Mouse (Mus musculus) stomach, postnatal 0 days (tissue): ENCODE data around the gene Dcbld2. TPM values are rescaled to one million over a fixed set of nuclear protein-coding genes. Genes with fewer than 3 reads are reported as not detected.

Experiments used
- ATAC-seq: fragments of 200-750 bp; cut with Nextera tagmentation; 2 replicates; pipeline ENCODE4 v1.8.0; 2017; ENCODE audit not compliant: low FRiP score, low TSS enrichment
- DNase-seq: peaks from one replicate; pipeline ENCODE4 v3.0.0-alpha.2; 2016; ENCODE audit warnings: low spot score
- H3K27ac ChIP-seq: fragments of 300-500 bp; sonication (generic); replicated peaks from 2 replicates; pipeline ENCODE4 v1.5.1; 2014; ENCODE audit warnings: mild to moderate bottlenecking, control low read depth
- H3K27me3 ChIP-seq: fragments of 300-500 bp; sonication (generic); 2 replicates; pipeline ENCODE4 v1.6.1; 2014; ENCODE audit warnings: low read length; ENCODE audit not compliant: control insufficient read depth, insufficient read depth
- H3K36me3 ChIP-seq: fragments of 300-500 bp; sonication (generic); 2 replicates; pipeline ENCODE4 v1.6.1; 2014; ENCODE audit warnings: low read length, mixed read lengths; ENCODE audit not compliant: control insufficient read depth, insufficient read depth
- H3K4me1 ChIP-seq: fragments of 300-500 bp; sonication (generic); replicated peaks from 2 replicates; pipeline ENCODE4 v1.6.1; 2014; ENCODE audit warnings: antibody characterized with exemption; ENCODE audit not compliant: control insufficient read depth, insufficient read depth
- H3K4me2 ChIP-seq: fragments of 300-500 bp; sonication (generic); replicated peaks from 2 replicates; pipeline ENCODE4 v1.6.1; 2014; ENCODE audit warnings: low read depth, mild to moderate bottlenecking, control low read depth, moderate library complexity
- H3K4me3 ChIP-seq: fragments of 300-500 bp; sonication (generic); 2 replicates; pipeline ENCODE4 v1.5.1; 2014; ENCODE audit warnings: low read depth, low read length, control low read depth
- H3K9ac ChIP-seq: fragments of 300-500 bp; sonication (generic); 2 replicates; pipeline ENCODE4 v1.6.1; 2014; ENCODE audit warnings: mild to moderate bottlenecking, low read length, control low read depth, mixed read lengths
- H3K9me3 ChIP-seq: fragments of 300-500 bp; sonication (generic); 2 replicates; pipeline ENCODE4 v1.6.1; 2016; ENCODE audit warnings: low read length; ENCODE audit not compliant: control insufficient read depth
- CTCF ChIP-seq: IDR thresholded peaks from 2 replicates; pipeline ENCODE4 v1.5.1; 2016; ENCODE audit warnings: antibody characterized with exemption, low read depth, mild to moderate bottlenecking, moderate library complexity
- EP300 ChIP-seq: optimal IDR thresholded peaks from 2 replicates; pipeline ENCODE3; 2016; ENCODE audit warnings: antibody characterized with exemption
- WGBS: fragments of 180-500 bp; shearing (Covaris S2); extraction: QIAGEN DNeasy Blood & Tissue Kit; methylation state at CpG from one replicate; pipeline ENCODE4 v1.1.7; 2014; 5-methylcytosine and 5-hydroxymethylcytosine counted together
- polyA plus RNA-seq: library from polyadenylated mRNA; unstranded; fragments of >200 nt; fragmentation: Nextera tagmentation; extraction: Ambion mirVana; gene quantifications from 2 replicates; pipeline ENCODE4 v1.2.1, GENCODE M21; 2015

Dcbld2 gene
- polyA plus RNA-seq, 1 experiment from 2014 or later: 3.7 TPM

GRCm38 (mm10) chr16:58394156-58394555, 14.1 kb upstream of the Dcbld2 start:
- H3K27me3 ChIP-seq: no peaks in the 10 kb centered on the region
- no peak overlapping the region for H3K27ac ChIP-seq
- DNase-seq (no peak), ATAC-seq (no peak)
- no peaks in the 10 kb centered on the region for H3K36me3 ChIP-seq
- no peak overlapping the region for H3K4me2 ChIP-seq
- no peaks in the 10 kb centered on the region for H3K9me3 ChIP-seq
- H3K4me3 ChIP-seq: no peak overlapping the region
- no peak overlapping the region for H3K9ac ChIP-seq
- WGBS: 70% methylated on average over 5 of the region's 5 CpGs
- TF ChIP-seq EP300 (no peak), CTCF (no peak)
- no peaks in the 10 kb centered on the region for H3K4me1 ChIP-seq

DNA sequence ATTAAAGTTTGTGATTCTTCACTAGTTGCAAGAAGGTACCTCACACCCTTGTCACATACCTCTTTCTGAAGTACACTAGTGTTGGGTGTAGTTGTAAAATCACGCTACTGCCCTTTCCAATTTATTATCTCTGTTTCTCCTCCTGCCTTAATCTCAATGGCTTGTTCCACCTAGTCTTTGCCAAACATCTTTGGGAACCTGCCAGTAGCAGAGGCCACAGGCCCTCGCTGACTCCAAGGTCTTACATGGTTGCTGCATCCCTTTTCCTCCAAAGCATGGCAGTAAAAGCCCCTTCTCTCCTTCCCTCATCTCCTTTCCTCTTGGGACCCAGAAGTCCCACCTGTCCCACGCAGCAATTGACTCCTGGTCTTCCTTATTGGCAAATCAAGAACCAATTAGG, 9.6 kb upstream of the Dcbld2 start:
- DNase-seq (no peak), ATAC-seq (no peak)
- Histone ChIP-seq H3K27me3 (no peaks in the 10 kb centered on the region), H3K36me3 (no peaks in the 10 kb centered on the region), H3K4me1 (no peaks in the 10 kb centered on the region), H3K27ac (no peak overlapping the region), H3K4me2 (no peak overlapping the region), H3K4me3 (no peak overlapping the region), H3K9me3 (no peaks in the 10 kb centered on the region), H3K9ac (no peak overlapping the region)
- 72% methylated on average over 3 of the region's 3 CpGs for WGBS
- TF ChIP-seq EP300: no peak
- no peak for TF ChIP-seq CTCF

- no peak overlapping the region for H3K9ac ChIP-seq
- no peaks in the 10 kb centered on the region for H3K36me3 ChIP-seq
- H3K27me3 ChIP-seq: no peaks in the 10 kb centered on the region
- H3K4me2 ChIP-seq: no peak overlapping the region
- 61% methylated on average over 2 of the region's 2 CpGs for WGBS
- TF ChIP-seq CTCF: no peak
- no peak for TF ChIP-seq EP300
- H3K27ac ChIP-seq: no peak overlapping the region
- no peaks in the 10 kb centered on the region for H3K4me1 ChIP-seq
- H3K9me3 ChIP-seq: no peaks in the 10 kb centered on the region
- no peak overlapping the region for H3K4me3 ChIP-seq
- DNase-seq (no peak), ATAC-seq (no peak)
Measured at GRCm38 (mm10) chr16:58401079-58401478, 7.2 kb upstream of the Dcbld2 start.

DNA sequence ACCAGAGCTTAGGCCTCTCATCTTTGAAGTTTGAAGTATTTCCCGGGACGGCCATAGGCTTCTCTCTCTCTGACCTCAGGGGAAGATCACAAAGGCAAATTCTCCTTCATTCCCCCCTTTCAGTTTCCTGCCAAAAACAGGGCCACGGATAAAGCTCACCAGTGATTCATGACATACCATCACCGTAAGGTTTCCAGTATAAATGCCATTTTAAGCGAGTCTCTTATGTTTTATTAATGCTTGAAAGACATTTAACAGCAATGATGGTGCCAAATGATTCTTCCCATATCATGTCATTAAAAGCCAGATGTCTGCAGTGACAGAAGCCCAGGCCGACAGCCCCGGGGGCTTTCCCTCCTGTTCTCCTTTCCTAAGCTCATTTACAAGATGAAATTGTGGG, 3.6 kb upstream of the Dcbld2 start:
- ATAC-seq (no peak), DNase-seq (no peak)
- no peak overlapping the region for H3K4me3 ChIP-seq
- no peaks in the 10 kb centered on the region for H3K9me3 ChIP-seq
- H3K9ac ChIP-seq: no peak overlapping the region
- WGBS: 48% methylated on average over 7 of the region's 7 CpGs
- no peaks in the 10 kb centered on the region for H3K4me1 ChIP-seq
- no peak for TF ChIP-seq CTCF
- TF ChIP-seq EP300: no peak
- no peaks in the 10 kb centered on the region for H3K27me3 ChIP-seq
- H3K36me3 ChIP-seq: no peaks in the 10 kb centered on the region
- no peak overlapping the region for H3K4me2 ChIP-seq
- H3K27ac ChIP-seq: no peak overlapping the region

- Histone ChIP-seq H3K4me1 (no peaks in the 10 kb centered on the region), H3K4me3 (no peak overlapping the region), H3K27ac (no peak overlapping the region), H3K4me2 (no peak overlapping the region), H3K27me3 (no peaks in the 10 kb centered on the region), H3K9ac (no peak overlapping the region), H3K9me3 (no peaks in the 10 kb centered on the region), H3K36me3 (no peaks in the 10 kb centered on the region)
- TF ChIP-seq EP300 (no peak), CTCF (no peak)
- DNase-seq: no peak
- ATAC-seq: no peak
- 89% methylated on average over 4 of the region's 4 CpGs for WGBS
Measured at GRCm38 (mm10) chr16:58405271-58405670, 3.0 kb upstream of the Dcbld2 start.

DNA sequence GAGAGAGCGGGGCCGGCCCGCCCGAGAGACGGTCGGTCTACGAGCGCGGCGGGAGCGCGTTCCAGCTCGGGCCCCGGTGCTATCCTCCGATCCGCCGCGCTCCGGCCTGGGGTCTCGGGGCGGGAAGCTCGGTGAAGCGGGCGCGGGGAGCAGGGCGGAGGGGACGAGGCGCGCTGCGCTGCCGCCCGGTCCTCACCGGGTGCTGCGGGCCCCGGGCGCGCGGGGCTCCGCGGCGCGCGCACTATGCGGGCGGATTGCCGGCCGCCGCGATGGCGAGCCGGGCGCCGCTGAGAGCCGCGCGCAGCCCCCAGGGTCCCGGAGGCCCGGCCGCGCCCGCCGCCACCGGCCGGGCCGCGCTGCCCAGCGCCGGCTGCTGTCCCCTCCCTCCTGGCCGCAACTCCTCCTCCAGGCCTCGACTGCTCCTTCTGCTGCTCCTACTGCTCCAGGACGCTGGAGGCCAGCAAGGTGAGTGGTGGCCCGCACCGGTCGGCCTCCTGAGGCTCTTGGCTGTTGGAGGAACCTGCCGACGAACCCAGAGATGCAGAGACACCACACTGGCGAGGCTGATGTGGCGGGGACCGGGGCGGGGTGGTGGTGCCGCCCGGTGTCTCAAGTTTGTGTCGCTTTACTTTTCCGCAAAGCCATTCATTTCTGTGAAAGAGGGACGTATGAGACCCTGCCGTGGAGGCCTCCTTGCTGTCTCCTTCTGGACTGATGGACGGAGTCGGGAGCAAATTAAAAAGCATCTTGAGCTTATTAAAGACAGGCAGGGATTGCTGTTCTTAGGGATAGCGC, 441 bp downstream of the Dcbld2 start:
- Histone ChIP-seq H3K36me3 (no peaks in the 10 kb centered on the region), H3K9ac (peak overlapping the region; percentile 91), H3K27ac (peak overlapping the region; percentile 93), H3K4me2 (peak overlapping the region; percentile 88), H3K9me3 (no peaks in the 10 kb centered on the region), H3K4me3 (peak overlapping the region; percentile 88), H3K4me1 (no peaks in the 10 kb centered on the region), H3K27me3 (no peaks in the 10 kb centered on the region)
- DNase-seq: peak; percentile 54
- under 1% methylated on average over 40 of the region's 89 CpGs for WGBS
- TF ChIP-seq CTCF: peak; percentile 6; the same call in 1 of the 2 replicates
- no peak for TF ChIP-seq EP300
- ATAC-seq: peak; percentile 61
